Mouse (Mus musculus) limb, embryonic 15.5 days (tissue): ENCODE results near the gene Neurl4. TPM values are rescaled to one million over a fixed set of nuclear protein-coding genes. Genes with fewer than 3 reads are reported as not detected.
"Not testable (repeated sequence)": the region's sequence is repeated elsewhere in the genome, so short reads cannot be mapped to it uniquely, and the experiment has no call there.

Experiments
- ATAC-seq: fragments of 200-750 bp; cut with Nextera tagmentation; 2 replicates; pipeline ENCODE4 v1.8.0; 2017; ENCODE audit warnings: low read depth, moderate TSS enrichment; ENCODE audit not compliant: insufficient number of reproducible peaks, low FRiP score, low TSS enrichment
- H3K27ac ChIP-seq: fragments of 300-500 bp; sonication (generic); 2 replicates; pipeline ENCODE4 v1.5.1; 2015; ENCODE audit warnings: moderate library complexity, mild to moderate bottlenecking, inconsistent platforms
- H3K27me3 ChIP-seq: fragments of 300-500 bp; sonication (generic); 2 replicates; pipeline ENCODE4 v1.6.1; 2015; ENCODE audit warnings: inconsistent platforms
- H3K36me3 ChIP-seq: fragments of 300-500 bp; sonication (generic); 2 replicates; pipeline ENCODE4 v1.6.1; 2015; ENCODE audit warnings: inconsistent platforms
- H3K4me1 ChIP-seq: fragments of 300-500 bp; sonication (generic); 2 replicates; pipeline ENCODE4 v1.6.1; 2015; ENCODE audit warnings: inconsistent platforms
- H3K4me2 ChIP-seq: fragments of 300-500 bp; sonication (generic); 2 replicates; pipeline ENCODE4 v1.6.1; 2015; ENCODE audit warnings: mild to moderate bottlenecking, inconsistent platforms
- H3K4me3 ChIP-seq: fragments of 300-500 bp; sonication (generic); 2 replicates; pipeline ENCODE4 v1.5.1; 2015; ENCODE audit warnings: mild to moderate bottlenecking, inconsistent platforms
- H3K9ac ChIP-seq: fragments of 300-500 bp; sonication (generic); 2 replicates; pipeline ENCODE4 v1.6.1; 2015; ENCODE audit warnings: inconsistent platforms
- H3K9me3 ChIP-seq: fragments of 300-500 bp; sonication (generic); 2 replicates; pipeline ENCODE4 v1.6.1; 2016; ENCODE audit warnings: inconsistent platforms
- WGBS: fragments of 180-500 bp; shearing (Covaris S2); methylation state at CpG from one replicate; pipeline ENCODE4 v1.1.7; 2015; 5-methylcytosine and 5-hydroxymethylcytosine counted together
- microRNA-seq: library from miRNA; unstranded; fragments of <30 nt; microRNA quantifications from one replicate; pipeline ENCODE4, GENCODE M21; 2016
- polyA plus RNA-seq: library from polyadenylated mRNA; unstranded; fragments of >200 nt; fragmentation: Nextera tagmentation; extraction: Ambion mirVana; gene quantifications from 2 replicates; pipeline ENCODE4 v1.2.1, GENCODE M21; 2015

Neurl4 gene
- polyA plus RNA-seq, 1 experiment from 2014 or later = 7.3 TPM

- no peaks in the 10 kb centered on the region for H3K27me3 ChIP-seq
- no peak for ATAC-seq
- 37% methylated on average over 4 of the region's 4 CpGs for WGBS
Observed at GRCm38 (mm10) chr11:69950807-69951459, 50.1 kb downstream of the Neurl4 start.

GRCm38 (mm10) chr11:69952274-69952673 is 51.4 kb downstream of the Neurl4 start:
- WGBS = 37% methylated on average over 1 of the region's 1 CpGs
- Histone ChIP-seq H3K27ac (no peak overlapping the region), H3K9me3 (no peaks in the 10 kb centered on the region), H3K4me1 (peaks cover 14% of the 10 kb centered on the region), H3K36me3 (no peaks in the 10 kb centered on the region), H3K27me3 (no peaks in the 10 kb centered on the region), H3K4me2 (no peak overlapping the region), H3K4me3 (no peak overlapping the region), H3K9ac (no peak overlapping the region)
- ATAC-seq = no peak

More at GRCm38 (mm10) chr11:69950807-69951459, 50.1 kb downstream of the Neurl4 start:
- no peak overlapping the region for H3K27ac ChIP-seq
- H3K4me2 ChIP-seq = no peak overlapping the region
- H3K9me3 ChIP-seq = no peaks in the 10 kb centered on the region
- H3K4me1 ChIP-seq = peaks cover 27% of the 10 kb centered on the region
- no peak overlapping the region for H3K9ac ChIP-seq
- no peak overlapping the region for H3K4me3 ChIP-seq
- no peaks in the 10 kb centered on the region for H3K36me3 ChIP-seq

- WGBS = 53% methylated on average over 11 of the region's 11 CpGs
Observed at GRCm38 (mm10) chr11:69953267-69953915, 52.5 kb downstream of the Neurl4 start.

GRCm38 (mm10) chr11:69955618-69956017 is 54.7 kb downstream of the Neurl4 start:
- H3K9ac ChIP-seq, ATAC-seq, H3K27ac ChIP-seq, H3K36me3 ChIP-seq, H3K4me3 ChIP-seq, H3K4me2 ChIP-seq, H3K9me3 ChIP-seq, H3K4me1 ChIP-seq: not testable (repeated sequence)
- whole genome bisulfite sequencing = 65% methylated on average over 4 of the region's 4 CpGs
- H3K27me3 ChIP-seq = peaks cover 17% of the 10 kb centered on the region

More at GRCm38 (mm10) chr11:69953267-69953915, 52.5 kb downstream of the Neurl4 start:
- Histone ChIP-seq H3K4me2 (no peak overlapping the region), H3K4me3 (no peak overlapping the region), H3K27ac (no peak overlapping the region), H3K27me3 (peaks cover under 1% of the 10 kb centered on the region; the same call in 1 of the 2 replicates), H3K9ac (no peak overlapping the region), H3K4me1 (peaks cover 4% of the 10 kb centered on the region), H3K9me3 (no peaks in the 10 kb centered on the region), H3K36me3 (no peaks in the 10 kb centered on the region)
- ATAC-seq = no peak

- Histone ChIP-seq H3K36me3 (no peaks in the 10 kb centered on the region), H3K27me3 (peaks cover 17% of the 10 kb centered on the region), H3K4me1 (no peaks in the 10 kb centered on the region), H3K9ac (no peak overlapping the region), H3K4me3 (no peak overlapping the region), H3K4me2 (no peak overlapping the region), H3K27ac (no peak overlapping the region), H3K9me3 (no peaks in the 10 kb centered on the region)
- ATAC-seq = no peak
- 58% methylated on average over 1 of the region's 1 CpGs for WGBS
Observed at GRCm38 (mm10) chr11:69956218-69956617, 55.3 kb downstream of the Neurl4 start.

GRCm38 (mm10) chr11:69960616-69961015 is 59.7 kb downstream of the Neurl4 start:
- H3K27me3 ChIP-seq = peaks cover 55% of the 10 kb centered on the region
- H3K36me3 ChIP-seq = no peaks in the 10 kb centered on the region
- H3K9me3 ChIP-seq = no peaks in the 10 kb centered on the region
- no peak overlapping the region for H3K9ac ChIP-seq
- H3K4me2 ChIP-seq = no peak overlapping the region
- no peak overlapping the region for H3K4me3 ChIP-seq
- WGBS = 40% methylated on average over 5 of the region's 5 CpGs
- H3K4me1 ChIP-seq = peaks cover 8% of the 10 kb centered on the region
- no peak overlapping the region for H3K27ac ChIP-seq
- ATAC-seq = no peak

- WGBS = 28% methylated on average over 5 of the region's 5 CpGs
- H3K9me3 ChIP-seq = no peaks in the 10 kb centered on the region
- H3K36me3 ChIP-seq = no peaks in the 10 kb centered on the region
- H3K4me2 ChIP-seq = no peak overlapping the region
- ATAC-seq = no peak
- H3K27me3 ChIP-seq = peaks cover 68% of the 10 kb centered on the region
- no peak overlapping the region for H3K4me3 ChIP-seq
- H3K27ac ChIP-seq = no peak overlapping the region
- H3K9ac ChIP-seq = no peak overlapping the region
- peaks cover 20% of the 10 kb centered on the region for H3K4me1 ChIP-seq
Observed at GRCm38 (mm10) chr11:69961841-69962240, 61.0 kb downstream of the Neurl4 start.

Small RNA genes within 50 kb of the gene (microRNA-seq; reads per million reads assigned to microRNA genes)
- gene Mir6924 = not detected

Other genes starting within 250 kb of the Neurl4 start
- 3.2 and 4.8 TPM in 2 replicates for gene Sox15, start 245.8 kb upstream of the Neurl4 start, polyA plus RNA-seq
- gene Mpdu1, start 238.4 kb upstream of the Neurl4 start, polyA plus RNA-seq = 58.9 and 63.9 TPM in 2 replicates
- gene Cd68, start 234.9 kb upstream of the Neurl4 start, polyA plus RNA-seq = 18.2 and 24.1 TPM in 2 replicates
- 443 and 469 TPM in 2 replicates for gene Eif4a1, start 228.6 kb upstream of the Neurl4 start, polyA plus RNA-seq
- gene Senp3, start 219.0 kb upstream of the Neurl4 start, polyA plus RNA-seq = 87.5 and 87.9 TPM in 2 replicates
- gene Tnfsf13, start 215.3 kb upstream of the Neurl4 start, polyA plus RNA-seq = 0.73 and 0.87 TPM in 2 replicates
- 10.8 and 12.9 TPM in 2 replicates for gene Tnfsf12, start 205.2 kb upstream of the Neurl4 start, polyA plus RNA-seq
- 4.8 and 5.7 TPM in 2 replicates for gene Tnfsfm13, start 205.0 kb upstream of the Neurl4 start, polyA plus RNA-seq
- gene Polr2a, start 142.4 kb upstream of the Neurl4 start, polyA plus RNA-seq = 20.0 and 20.9 TPM in 2 replicates
- 0.09 and 0.15 TPM in 2 replicates for gene Slc35g3, start 139.1 kb upstream of the Neurl4 start, polyA plus RNA-seq
- gene Zbtb4, start 135.2 kb upstream of the Neurl4 start, polyA plus RNA-seq = 5.1 and 5.4 TPM in 2 replicates
- gene Chrnb1, start 105.1 kb upstream of the Neurl4 start, polyA plus RNA-seq = 18.6 and 30.0 TPM in 2 replicates
- gene Fgf11, start 99.2 kb upstream of the Neurl4 start, polyA plus RNA-seq = 3.4 and 3.9 TPM in 2 replicates
- gene Tmem102, start 95.4 kb upstream of the Neurl4 start, polyA plus RNA-seq = 8.1 and 8.9 TPM in 2 replicates
- not detected in 2 replicates for gene Gm39566, start 85.8 kb upstream of the Neurl4 start, polyA plus RNA-seq
- gene Spem2, start 82.6 kb upstream of the Neurl4 start, polyA plus RNA-seq = not detected in 2 replicates
- 0.28 TPM in 1 of 2 replicates, not detected in the other for gene Spem1, start 78.9 kb upstream of the Neurl4 start, polyA plus RNA-seq
- gene Nlgn2, start 63.3 kb upstream of the Neurl4 start, polyA plus RNA-seq = 7.6 and 8.7 TPM in 2 replicates
- gene Tmem256, start 62.6 kb upstream of the Neurl4 start, polyA plus RNA-seq = 325 and 365 TPM in 2 replicates
- gene Plscr3, start 54.7 kb upstream of the Neurl4 start, polyA plus RNA-seq = 132 and 134 TPM in 2 replicates
- 4.1 and 5.0 TPM in 2 replicates for gene Tnk1, start 42.3 kb upstream of the Neurl4 start, polyA plus RNA-seq
- 0.31 and 0.73 TPM in 2 replicates for gene Tmem95, start 23.1 kb upstream of the Neurl4 start, polyA plus RNA-seq
- 20.5 TPM in 2 replicates for gene Kctd11, start 19.7 kb upstream of the Neurl4 start, polyA plus RNA-seq
- gene Acap1, start 5.5 kb upstream of the Neurl4 start, polyA plus RNA-seq = 2.7 and 3.1 TPM in 2 replicates
- gene 2810408A11Rik, start 85 bp upstream of the Neurl4 start, polyA plus RNA-seq = 7.6 and 8.4 TPM in 2 replicates
- 71.5 and 77.1 TPM in 2 replicates for gene Gps2, start 12.8 kb downstream of the Neurl4 start, polyA plus RNA-seq
- 1,601 and 1,681 TPM in 2 replicates for gene Eif5a, start 20.9 kb downstream of the Neurl4 start, polyA plus RNA-seq
- 3.6 and 4.6 TPM in 2 replicates for gene Ybx2, start 34.7 kb downstream of the Neurl4 start, polyA plus RNA-seq
- gene Slc2a4, start 47.1 kb downstream of the Neurl4 start, polyA plus RNA-seq = 23.0 and 23.5 TPM in 2 replicates
- gene Cldn7, start 63.7 kb downstream of the Neurl4 start, polyA plus RNA-seq = 8.1 and 13.1 TPM in 2 replicates
- 24.6 and 32.0 TPM in 2 replicates for gene Ctdnep1, start 80.1 kb downstream of the Neurl4 start, polyA plus RNA-seq
- gene Elp5, start 81.4 kb downstream of the Neurl4 start, polyA plus RNA-seq = 111 and 119 TPM in 2 replicates
- gene Gabarap, start 90.1 kb downstream of the Neurl4 start, polyA plus RNA-seq = 545 and 568 TPM in 2 replicates
- gene Phf23, start 94.7 kb downstream of the Neurl4 start, polyA plus RNA-seq = 72.2 and 81.6 TPM in 2 replicates
- gene Dvl2, start 99.5 kb downstream of the Neurl4 start, polyA plus RNA-seq = 42.2 and 43.1 TPM in 2 replicates
- 92.2 and 100 TPM in 2 replicates for gene Acadvl, start 114.3 kb downstream of the Neurl4 start, polyA plus RNA-seq
- gene Dlg4, start 115.9 kb downstream of the Neurl4 start, polyA plus RNA-seq = 9.6 and 10.7 TPM in 2 replicates
- gene Asgr1, start 153.0 kb downstream of the Neurl4 start, polyA plus RNA-seq = 0.93 and 1.1 TPM in 2 replicates
- gene Asgr2, start 191.6 kb downstream of the Neurl4 start, polyA plus RNA-seq = 0.54 and 0.83 TPM in 2 replicates
- 1.2 and 1.6 TPM in 2 replicates for gene Mgl2, start 229.3 kb downstream of the Neurl4 start, polyA plus RNA-seq